Mouse (Mus musculus): ENCODE results near the gene Gdf7.

The Gdf7 gene

GRCm38 (mm10) chr12:8301841-8302431 lies at the start of gene Gdf7:
Gene Gdf7 (minus strand): TSS chr12:8301954.
- no peak for DNase-seq (ENCODE audit: low spot score in 2 of 2)

GRCm38 (mm10) chr12:8351025-8351903 lies 49.5 kb upstream of the Gdf7 start:
- DNase-seq (ENCODE audit: low spot score in 2 of 2): no peak

GRCm38 (mm10) chr12:8348733-8349513 lies 47.2 kb upstream of the Gdf7 start:
- DNase-seq (ENCODE audit: low spot score in 2 of 2): no peak

GRCm38 (mm10) chr12:8347746-8348462 lies 46.1 kb upstream of the Gdf7 start:
- no peak for DNase-seq (ENCODE audit: low spot score in 2 of 2)

GRCm38 (mm10) chr12:8345539-8345938 lies 43.8 kb upstream of the Gdf7 start:
- DNase-seq (ENCODE audit: low spot score in 2 of 2): no peak

DNA sequence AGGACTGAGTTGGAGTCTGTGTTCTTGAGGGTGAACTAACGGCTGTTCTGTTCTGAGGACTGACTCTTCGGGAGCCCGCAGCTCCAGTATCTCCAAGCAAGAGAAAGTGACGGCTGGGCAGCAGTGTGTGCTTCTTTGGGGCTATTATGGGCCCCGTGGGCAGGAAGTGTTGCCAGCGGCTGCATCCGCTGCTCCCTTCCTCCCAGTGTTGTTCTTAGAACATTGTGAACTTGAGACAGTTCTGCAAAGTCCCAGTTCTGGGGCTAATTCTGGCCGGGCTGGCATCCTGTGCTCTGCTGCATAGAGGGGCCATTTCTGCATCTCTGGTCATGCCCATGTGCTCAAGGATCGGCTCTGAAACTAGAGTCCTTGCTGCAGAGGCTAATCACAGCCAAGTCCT lies 43.1 kb upstream of the Gdf7 start:
- peak; percentile 62 to 81 for DNase-seq (ENCODE audit: low spot score in 2 of 2)

- DNase-seq (ENCODE audit: low spot score in 2 of 2): no peak
These were observed 41.6 kb upstream of the Gdf7 start for GRCm38 (mm10) chr12:8343381-8343780.

- no peak for DNase-seq (ENCODE audit: low spot score in 2 of 2)
These were observed 39.3 kb upstream of the Gdf7 start for GRCm38 (mm10) chr12:8341008-8341407.

GRCm38 (mm10) chr12:8339591-8340319 lies 38.0 kb upstream of the Gdf7 start:
- peak in 1 of 2 experiments; percentile 46 for DNase-seq (ENCODE audit: low spot score in 2 of 2)

DNA sequence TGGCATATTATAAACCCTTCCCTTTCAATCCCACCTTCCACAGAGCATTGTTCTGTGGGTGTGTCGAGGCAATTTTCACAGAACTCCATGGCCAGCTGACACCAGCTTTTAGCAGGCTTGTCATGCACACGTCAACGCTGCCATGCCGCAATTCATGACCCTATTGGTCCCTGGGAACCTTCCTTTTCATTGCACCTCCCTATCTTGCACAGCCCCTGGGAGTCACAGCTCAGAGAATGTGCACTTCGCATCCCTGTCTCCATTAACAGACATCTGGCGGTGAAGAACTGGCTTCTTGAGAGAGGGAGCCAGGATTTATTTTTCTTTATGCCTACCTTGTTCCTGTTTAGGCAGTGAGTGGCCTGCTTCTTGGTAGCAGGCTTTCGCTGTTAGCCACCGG lies 37.2 kb upstream of the Gdf7 start:
- DNase-seq (ENCODE audit: low spot score in 2 of 2): no peak

GRCm38 (mm10) chr12:8338491-8338890 lies 36.7 kb upstream of the Gdf7 start:
- DNase-seq (ENCODE audit: low spot score in 2 of 2): no peak

DNA sequence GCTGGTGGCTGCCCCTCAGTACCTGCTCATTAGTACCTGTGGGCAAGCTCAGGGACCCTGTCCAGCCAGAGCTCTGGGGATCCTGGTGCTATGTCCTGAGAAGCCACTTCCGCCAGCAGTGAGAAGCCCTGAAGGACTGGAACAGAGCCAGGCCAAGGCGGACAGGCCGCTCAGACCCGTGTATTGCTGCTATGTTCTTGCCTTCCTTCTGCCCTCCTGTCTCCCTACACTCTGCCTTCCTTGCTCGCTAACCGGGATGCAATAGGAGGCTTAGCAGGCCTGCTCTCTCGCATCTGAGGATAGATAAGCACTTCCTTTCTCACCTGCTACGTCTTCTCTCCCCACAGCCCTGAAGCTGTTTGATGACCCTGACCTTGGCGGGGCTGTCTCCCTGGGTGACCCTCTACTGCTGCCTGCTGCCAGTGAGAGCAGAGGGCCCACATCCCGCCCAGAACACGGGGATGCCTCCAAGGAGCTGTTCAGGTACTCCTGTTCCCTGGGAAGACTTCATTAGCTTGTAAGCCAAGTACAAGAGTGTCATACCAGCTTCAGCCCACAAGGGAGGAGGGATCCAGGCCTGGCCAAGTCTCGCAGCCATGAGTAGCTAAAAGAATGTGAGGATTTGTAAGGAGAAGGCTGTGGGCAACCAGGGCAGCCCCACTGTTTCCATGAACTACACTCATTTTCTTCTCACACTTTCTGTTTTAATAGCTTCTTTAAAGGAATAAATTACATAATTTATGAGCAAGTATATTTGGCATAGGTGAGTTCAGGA lies 35.7 kb upstream of the Gdf7 start:
- DNase-seq (ENCODE audit: low spot score in 2 of 2): no peak

GRCm38 (mm10) chr12:8336601-8337285 lies 35.0 kb upstream of the Gdf7 start:
- DNase-seq (ENCODE audit: low spot score in 2 of 2): no peak

DNA sequence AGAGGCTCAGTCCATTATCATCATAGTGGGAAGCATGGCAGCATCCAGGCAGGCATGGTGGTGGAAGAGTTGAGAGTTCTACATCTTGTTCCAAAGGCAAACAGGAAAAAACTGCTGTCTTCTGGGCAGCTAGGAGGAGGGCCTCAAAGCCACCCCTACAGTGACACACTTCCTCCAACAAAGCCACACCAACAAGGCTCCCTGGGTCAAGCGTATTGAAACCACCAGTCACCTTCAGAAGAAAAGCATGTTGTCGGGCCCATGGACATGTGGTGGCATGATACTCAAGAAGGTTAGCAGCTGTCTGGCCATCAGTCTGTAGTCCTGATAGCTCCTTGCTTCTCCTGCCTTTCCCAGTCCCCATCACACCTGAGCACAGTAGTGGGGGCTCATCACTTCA lies 33.7 kb upstream of the Gdf7 start:
- no peak for DNase-seq (ENCODE audit: low spot score in 2 of 2)

DNA sequence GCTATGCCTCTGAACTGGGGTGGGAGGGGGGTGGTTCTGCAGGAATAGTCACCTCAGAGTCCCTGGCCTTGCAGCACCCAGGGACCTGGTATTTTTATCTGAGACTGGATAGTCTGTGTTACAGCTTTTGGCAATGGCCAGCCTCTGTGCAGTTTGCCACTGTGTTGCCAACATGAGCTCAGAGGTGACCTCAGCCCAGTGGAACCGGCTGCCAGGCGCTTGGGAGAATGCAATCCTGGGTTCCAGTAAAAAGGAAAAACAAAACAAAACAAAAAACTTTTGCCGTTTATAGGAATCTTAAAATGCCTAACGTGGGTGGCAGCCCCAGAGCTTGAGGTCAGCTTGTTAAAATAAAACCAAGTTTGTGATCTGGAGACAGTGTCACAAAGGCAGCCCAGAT lies 32.5 kb upstream of the Gdf7 start:
- no peak for DNase-seq (ENCODE audit: low spot score in 2 of 2)

DNA sequence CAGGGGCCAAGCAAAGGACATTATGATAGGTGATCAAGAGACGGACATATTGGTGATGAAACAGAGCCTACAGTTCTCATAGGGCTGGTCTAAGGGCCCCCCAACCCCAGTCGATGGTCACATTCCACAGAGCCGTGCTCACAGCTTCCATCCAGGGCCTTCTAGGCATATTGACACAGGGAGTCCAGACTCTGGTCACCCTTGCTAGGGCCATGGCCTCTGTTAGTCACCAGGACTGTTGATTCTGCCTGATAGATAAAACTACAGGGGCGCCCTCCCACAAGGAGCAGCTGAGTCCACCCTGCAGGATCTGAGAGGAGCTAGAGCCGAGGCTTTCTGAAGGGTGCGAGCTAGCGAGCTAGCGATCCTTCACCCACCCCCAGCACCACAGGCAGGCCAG lies 31.9 kb upstream of the Gdf7 start:
- DNase-seq (ENCODE audit: low spot score in 2 of 2): no peak

DNA sequence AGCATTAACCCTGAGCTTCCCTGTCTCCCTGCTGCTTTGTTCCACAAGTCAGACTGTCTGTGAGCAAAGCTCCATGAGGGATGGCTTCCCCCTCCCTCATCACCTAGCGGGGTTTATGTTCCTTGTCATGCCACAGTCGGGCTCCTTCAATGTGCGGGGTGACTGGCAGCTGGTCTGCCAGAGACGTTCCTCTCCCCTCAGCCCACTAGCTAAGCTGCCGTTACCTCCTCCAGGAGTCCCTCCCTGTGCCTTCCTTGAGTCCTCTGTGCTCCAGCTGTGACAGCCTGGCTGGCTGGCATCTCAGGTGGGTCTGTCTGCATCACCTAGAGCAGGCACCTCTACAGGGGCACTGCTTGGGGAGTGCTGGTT lies 30.4 kb upstream of the Gdf7 start:
- DNase-seq (ENCODE audit: low spot score in 2 of 2): no peak

GRCm38 (mm10) chr12:8331489-8332173 lies 29.9 kb upstream of the Gdf7 start:
- no peak for DNase-seq (ENCODE audit: low spot score in 2 of 2)

DNA sequence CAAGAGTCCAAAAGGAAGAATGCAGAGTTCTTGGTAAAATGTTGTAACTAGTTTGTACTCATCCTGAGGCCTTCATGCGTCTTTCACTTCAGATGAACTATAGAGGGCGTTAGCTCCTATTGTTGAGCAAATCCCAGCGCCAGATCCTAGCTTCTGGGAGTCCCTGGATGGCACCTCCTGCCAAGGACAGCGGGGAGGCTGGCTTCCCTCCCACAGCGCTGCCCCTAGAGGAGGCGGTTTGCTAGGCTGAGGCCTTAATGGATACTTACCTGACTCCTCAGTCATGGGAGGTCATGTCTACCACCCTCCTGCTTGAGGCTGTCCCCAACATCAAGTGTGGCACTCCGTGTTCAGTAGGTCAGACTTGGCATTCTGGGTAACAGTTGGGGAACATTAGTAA lies 27.5 kb upstream of the Gdf7 start:
- no peak for DNase-seq (ENCODE audit: low spot score in 2 of 2)

All from left cerebral cortex, adult 9 months (tissue).